Mouse (Mus musculus) CH12.LX (cell line): ENCODE measurements at regions not wholly inside any gene's neighbourhood (a gene's known extent, or its start where the extent isn't known, plus 50 kb on each side); places are given as distances from the start of the nearest gene placed in this dataset.

ENCODE experiments used
- DNase-seq: peaks from one replicate; pipeline ENCODE4 v3.0.0-alpha.2; 2013; ENCODE audit errors: extremely low read depth
- H3K27ac ChIP-seq: 2 replicates; pipeline ENCODE4 v1.5.1; 2012; ENCODE audit warnings: low read depth, mild to moderate bottlenecking, control low read depth, moderate library complexity; ENCODE audit not compliant: insufficient read depth
- H3K27me3 ChIP-seq: replicated peaks from 2 replicates; pipeline ENCODE3; 2012; ENCODE audit warnings: inconsistent platforms
- H3K36me3 ChIP-seq, 2 experiments: replicated peaks in 1 of 2; 2 replicates each; pipeline versions ENCODE3 to v1.6.1; 2012; ENCODE audit warnings: inconsistent platforms in 1 of 2, low read length in 1 of 2, mild to moderate bottlenecking in 1 of 2, mixed read lengths in 1 of 2, moderate library complexity in 1 of 2; ENCODE audit not compliant: control insufficient read depth in 1 of 2, insufficient read depth in 1 of 2
- H3K4me1 ChIP-seq, 2 experiments: 2 replicates each; pipeline ENCODE4 v1.6.1; 2012; ENCODE audit warnings: inconsistent platforms in 1 of 2, moderate library complexity in 1 of 2; ENCODE audit not compliant: insufficient read depth in 2 of 2, control insufficient read depth in 1 of 2
- H3K4me2 ChIP-seq: 2 replicates; pipeline ENCODE4 v1.6.1; 2012; ENCODE audit warnings: low read depth, mild to moderate bottlenecking, control low read depth; ENCODE audit not compliant: poor library complexity, insufficient read depth, severe bottlenecking
- H3K4me3 ChIP-seq, 3 experiments: fragments of 150-350 bp in 1 of 3; sonication (generic) in 1 of 3; replicated peaks in 1 of 3; 2 replicates each; pipeline versions ENCODE3 to v1.5.1; 2011 to 2012; ENCODE audit warnings: low read depth in 2 of 3, low read length in 2 of 3, mild to moderate bottlenecking in 2 of 3, moderate library complexity in 2 of 3, control low read depth in 1 of 3, improper control_type of control experiment in 1 of 3, inconsistent platforms in 1 of 3, mixed read lengths in 1 of 3; ENCODE audit not compliant: poor library complexity in 1 of 3
- H3K79me2 ChIP-seq: replicated peaks from 2 replicates; pipeline ENCODE4 v1.6.1; 2012; ENCODE audit warnings: mild to moderate bottlenecking, moderate library complexity; ENCODE audit not compliant: control insufficient read depth, poor library complexity, insufficient read depth, severe bottlenecking; ENCODE audit errors: extremely low read depth
- H3K9ac ChIP-seq: 2 replicates; pipeline ENCODE4 v1.6.1; 2012; ENCODE audit warnings: low read depth, mild to moderate bottlenecking, control low read depth, moderate library complexity; ENCODE audit not compliant: insufficient read depth
- H3K9me3 ChIP-seq: replicated peaks from 2 replicates; pipeline ENCODE3; 2012; ENCODE audit warnings: low read length, inconsistent platforms, mixed read lengths
- CHD1 ChIP-seq: IDR thresholded peaks from 2 replicates; pipeline ENCODE4 v1.6.1; 2012; ENCODE audit warnings: low read depth, low read length, improper control_type of control experiment, inconsistent platforms
- CHD2 ChIP-seq: IDR thresholded peaks from 2 replicates; pipeline ENCODE4 v1.6.1; 2011; ENCODE audit warnings: low read length, improper control_type of control experiment
- CTCF ChIP-seq, 2 experiments: IDR thresholded peaks in 1 of 2; conservative IDR thresholded peaks in 1 of 2; 2 replicates each; pipeline ENCODE4 v1.5.1; 2011 to 2012; ENCODE audit warnings: low read depth in 2 of 2, low read length in 2 of 2, improper control_type of control experiment in 1 of 2, inconsistent platforms in 1 of 2, mild to moderate bottlenecking in 1 of 2, moderate library complexity in 1 of 2
- ETS1 ChIP-seq: conservative IDR thresholded peaks from 2 replicates; pipeline ENCODE4 v1.6.1; 2012; ENCODE audit warnings: low read depth, mild to moderate bottlenecking, inconsistent platforms, low read length, improper control_type of control experiment, moderate library complexity
- GABPA ChIP-seq: IDR thresholded peaks from 2 replicates; pipeline ENCODE4 v1.6.1; 2012; ENCODE audit warnings: low read depth, low read length, improper control_type of control experiment, inconsistent platforms; ENCODE audit not compliant: insufficient replicate concordance
- HCFC1 ChIP-seq: IDR thresholded peaks from 2 replicates; pipeline ENCODE4 v1.6.1; 2012; ENCODE audit warnings: low read depth, mild to moderate bottlenecking, inconsistent platforms, low read length, improper control_type of control experiment
- JUN ChIP-seq: IDR thresholded peaks from 2 replicates; pipeline ENCODE4 v1.6.1; 2011; ENCODE audit warnings: low read depth, mild to moderate bottlenecking, low read length, improper control_type of control experiment, moderate library complexity; ENCODE audit not compliant: insufficient read depth
- JUND ChIP-seq: conservative IDR thresholded peaks from 2 replicates; pipeline ENCODE4 v1.6.1; 2011; ENCODE audit warnings: low read depth, low read length, improper control_type of control experiment
- KAT2A ChIP-seq: IDR thresholded peaks from 2 replicates; pipeline ENCODE4 v1.6.1; 2012; ENCODE audit warnings: low read length, improper control_type of control experiment, inconsistent platforms; ENCODE audit not compliant: insufficient replicate concordance
- MAZ ChIP-seq: IDR thresholded peaks from 2 replicates; pipeline ENCODE4 v1.6.1; 2012; ENCODE audit warnings: low read depth, mild to moderate bottlenecking, inconsistent platforms, low read length, improper control_type of control experiment, moderate library complexity
- MXI1 ChIP-seq: IDR thresholded peaks from 2 replicates; pipeline ENCODE4 v1.6.1; 2011; ENCODE audit warnings: mild to moderate bottlenecking, low read depth, low read length, improper control_type of control experiment
- MYC ChIP-seq: IDR thresholded peaks from 2 replicates; pipeline ENCODE4 v1.6.1; 2011; ENCODE audit warnings: low read depth, mild to moderate bottlenecking, improper control_type of control experiment, low read length
- NELFE ChIP-seq: IDR thresholded peaks from 2 replicates; pipeline ENCODE4 v1.6.1; 2011; ENCODE audit warnings: low read depth, low read length, improper control_type of control experiment
- POLR2A ChIP-seq: IDR thresholded peaks from 2 replicates; pipeline ENCODE4 v1.6.1; 2011; ENCODE audit warnings: low read depth, mild to moderate bottlenecking, improper control_type of control experiment, low read length
- SMC3 ChIP-seq: IDR thresholded peaks from 2 replicates; pipeline ENCODE4 v1.6.1; 2011; ENCODE audit warnings: low read depth, low read length, improper control_type of control experiment
- TBP ChIP-seq: conservative IDR thresholded peaks from 2 replicates; pipeline ENCODE4 v1.6.1; 2011; ENCODE audit warnings: low read depth, low read length, improper control_type of control experiment
- TCF12 ChIP-seq: IDR thresholded peaks from 2 replicates; pipeline ENCODE4 v1.6.1; 2014; ENCODE audit warnings: low read depth, mild to moderate bottlenecking, inconsistent platforms, low read length, improper control_type of control experiment
- USF1 ChIP-seq: IDR thresholded peaks from 2 replicates; pipeline ENCODE4 v1.6.1; 2014; ENCODE audit warnings: low read depth, mild to moderate bottlenecking, inconsistent platforms, low read length, improper control_type of control experiment
- ZC3H11A ChIP-seq: IDR thresholded peaks from 2 replicates; pipeline ENCODE4 v1.6.1; 2012; ENCODE audit warnings: low read depth, mild to moderate bottlenecking, inconsistent platforms, low read length, improper control_type of control experiment
- ZKSCAN1 ChIP-seq: IDR thresholded peaks from 2 replicates; pipeline ENCODE4 v1.6.1; 2012; ENCODE audit warnings: low read depth, inconsistent platforms, low read length, improper control_type of control experiment, borderline replicate concordance
- ZMIZ1 ChIP-seq: IDR thresholded peaks from 2 replicates; pipeline ENCODE4 v1.6.1; 2012; ENCODE audit warnings: low read depth, mild to moderate bottlenecking, inconsistent platforms, low read length, improper control_type of control experiment
- dilution Hi-C: fragments of 300-500 bp; cut with MboI; formaldehyde crosslinking; loops from 2 replicates; pipeline ENCODE4 v1.14.3; 2020; ENCODE audit warnings: low sequenced_read_pairs; ENCODE audit not compliant: extremely low pct_unique_long_range_greater_than_20kb, extremely low pct_ligation_motif_present
- in situ Hi-C: fragments of 300-500 bp; cut with MboI; formaldehyde crosslinking; loops from 3 replicates; pipeline ENCODE4 v1.14.3; 2019; ENCODE audit warnings: low sequenced_read_pairs, low pct_ligation_motif_present, low pct_unique_long_range_greater_than_20kb, mixed read lengths

DNA sequence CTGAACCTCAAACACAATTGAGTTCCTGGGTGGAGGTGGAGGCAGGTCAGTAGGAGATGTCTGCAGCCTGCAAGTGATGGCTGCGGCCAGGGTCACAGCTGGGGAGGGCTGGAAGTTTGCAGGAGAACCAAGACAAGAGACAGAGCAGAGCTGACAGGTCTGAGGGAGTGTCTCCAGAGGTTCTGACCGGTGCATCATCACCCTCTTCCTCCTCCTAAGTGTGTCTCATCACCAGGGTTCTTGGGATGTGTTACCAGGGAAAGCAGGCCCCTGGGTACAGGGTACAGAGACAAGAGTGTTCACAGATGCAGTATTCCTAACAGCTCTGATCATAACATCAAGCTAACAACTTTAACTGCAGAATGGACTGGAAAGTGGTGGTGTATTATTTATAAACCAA is 64.7 kb upstream of the Galnt15 start:
- in situ Hi-C loops (no loop called here), dilution Hi-C loops (no loop called here)
- Histone ChIP-seq H3K9ac (no peak overlapping the region), H3K9me3 (no peaks in the 10 kb centered on the region), H3K36me3 (no peaks in the 10 kb centered on the region), H3K79me2 (no peaks in the 10 kb centered on the region), H3K4me3 (no peak overlapping the region), H3K4me2 (no peak overlapping the region), H3K27ac (no peak overlapping the region), H3K4me1 (no peaks in the 10 kb centered on the region), H3K27me3 (peaks cover 4% of the 10 kb centered on the region)
- no peak for TF ChIP-seq USF1
- TF ChIP-seq KAT2A, result no peak
- no peak for TF ChIP-seq SMC3
- TF ChIP-seq MAZ, result no peak
- TF ChIP-seq MYC, result no peak
- TF ChIP-seq TBP, result no peak
- no peak for TF ChIP-seq ETS1
- DNase-seq, result no peak

- Histone ChIP-seq H3K4me3 (no peak overlapping the region), H3K27ac (no peak overlapping the region), H3K9ac (no peak overlapping the region), H3K4me2 (no peak overlapping the region), H3K36me3 (no peaks in the 10 kb centered on the region), H3K27me3 (peaks cover 4% of the 10 kb centered on the region), H3K4me1 (no peaks in the 10 kb centered on the region), H3K79me2 (no peaks in the 10 kb centered on the region), H3K9me3 (no peaks in the 10 kb centered on the region)
- no peak for TF ChIP-seq MXI1
- TF ChIP-seq JUN, result no peak
- no peak for TF ChIP-seq POLR2A
- TF ChIP-seq HCFC1, result no peak
- TF ChIP-seq ETS1, result no peak
- TF ChIP-seq ZC3H11A, result no peak
- no peak for TF ChIP-seq CTCF (conservative IDR thresholded peaks at IDR 0.05 in 1 of 2, IDR thresholded peaks at IDR 0.05 in 1 of 2; ENCODE audit: low read depth in 2 of 2, low read length in 2 of 2)
- no peak for TF ChIP-seq ZMIZ1
- no peak for TF ChIP-seq TCF12
- TF ChIP-seq TBP, result no peak
- no peak for TF ChIP-seq MYC
- no peak for TF ChIP-seq JUND
- TF ChIP-seq CHD2, result no peak
- TF ChIP-seq NELFE, result no peak
- no peak for TF ChIP-seq GABPA
- TF ChIP-seq CHD1, result no peak
- no peak for TF ChIP-seq USF1
- TF ChIP-seq ZKSCAN1, result no peak
- in situ Hi-C loops (no loop called here), dilution Hi-C loops (no loop called here)
- no peak for DNase-seq
These were observed 64.0 kb upstream of the Galnt15 start for GRCm38 (mm10) chr14:31964831-31965230.
